Mouse (Mus musculus) liver, postnatal 0 days (tissue): ENCODE data around the gene Rexo5.

Experiments used
- CTCF ChIP-seq: sonication (generic); IDR thresholded peaks from 2 replicates; pipeline ENCODE4 v1.5.1; 2016; ENCODE audit warnings: antibody characterized with exemption, low read depth
- EP300 ChIP-seq: IDR thresholded peaks from 2 replicates; pipeline ENCODE4 v1.6.1; 2016; ENCODE audit warnings: antibody characterized with exemption, low read depth, mild to moderate bottlenecking

- TF ChIP-seq CTCF (no peak), EP300 (peak; percentile 35; the same call in 1 of the 2 replicates)
Measured at GRCm38 (mm10) chr7:119760527-119760951, 33.3 kb upstream of the Rexo5 start, which contains the start of gene Acsm3.
